Mouse (Mus musculus): ENCODE results near the gene Aimp1. TPM values are rescaled to one million over a fixed set of nuclear protein-coding genes. Genes with fewer than 3 reads are reported as not detected.

The Aimp1 gene
- polyA plus RNA-seq, 1 experiment: 16.7 TPM

Other genes starting within 250 kb of the Aimp1 start
- gene Gimd1, start 54.5 kb downstream of the Aimp1 start, polyA plus RNA-seq (2012; rRNA removed): not detected in 2 replicates
- gene Tbck, start 226 bp downstream of the Aimp1 start, polyA plus RNA-seq (2012; rRNA removed): 5.1 and 6.0 TPM in 2 replicates

Data from gonadal fat pad, adult 2 months (tissue).